Mouse (Mus musculus): ENCODE data around the gene Kcnab1. TPM values are rescaled to one million over a fixed set of nuclear protein-coding genes. Genes with fewer than 3 reads are reported as not detected.

The Kcnab1 gene
- polyA plus RNA-seq, 1 experiment from 2014 or later: 1.6 TPM

- no peak overlapping the region for H3K27ac ChIP-seq (ENCODE audit: low read depth, low read length)
- TF ChIP-seq CTCF (IDR thresholded peaks at IDR 0.05; ENCODE audit: low read depth): no peak
- H3K9ac ChIP-seq (ENCODE audit: low read depth, low read length): no peak overlapping the region
- H3K9me3 ChIP-seq (ENCODE audit: control insufficient read depth): no peaks in the 10 kb centered on the region
- no peak overlapping the region for H3K4me2 ChIP-seq (replicated peaks; ENCODE audit: low read depth)
- no peaks in the 10 kb centered on the region for H3K4me1 ChIP-seq (replicated peaks; ENCODE audit: control insufficient read depth, insufficient read depth, low read length)
- H3K4me3 ChIP-seq (ENCODE audit: low read depth, low read length): no peak overlapping the region
- 78% methylated on average over 6 of the region's 6 CpGs for WGBS
- no peak for ATAC-seq
- no peaks in the 10 kb centered on the region for H3K36me3 ChIP-seq (ENCODE audit: control insufficient read depth, insufficient read depth)
- no peaks in the 10 kb centered on the region for H3K27me3 ChIP-seq (replicated peaks; ENCODE audit: control insufficient read depth, insufficient read depth, low read length)
Observed at GRCm38 (mm10) chr3:65249023-65249422, 139.8 kb downstream of the Kcnab1 start.

- Histone ChIP-seq H3K27ac (ENCODE audit: low read depth, low read length) (no peak overlapping the region), H3K4me3 (ENCODE audit: low read depth, low read length) (no peak overlapping the region), H3K4me2 (replicated peaks; ENCODE audit: low read depth) (no peak overlapping the region), H3K27me3 (replicated peaks; ENCODE audit: control insufficient read depth, insufficient read depth, low read length) (no peaks in the 10 kb centered on the region), H3K4me1 (replicated peaks; ENCODE audit: control insufficient read depth, insufficient read depth, low read length) (no peaks in the 10 kb centered on the region), H3K36me3 (ENCODE audit: control insufficient read depth, insufficient read depth) (no peaks in the 10 kb centered on the region), H3K9me3 (ENCODE audit: control insufficient read depth) (no peaks in the 10 kb centered on the region), H3K9ac (ENCODE audit: low read depth, low read length) (no peak overlapping the region)
- TF ChIP-seq CTCF (IDR thresholded peaks at IDR 0.05; ENCODE audit: low read depth): no peak
- no peak for ATAC-seq
- whole genome bisulfite sequencing: 88% methylated on average over 4 of the region's 4 CpGs
Observed at GRCm38 (mm10) chr3:65260521-65260920, 151.3 kb downstream of the Kcnab1 start.

- no peak overlapping the region for H3K27ac ChIP-seq (ENCODE audit: low read depth, low read length)
- H3K4me1 ChIP-seq (replicated peaks; ENCODE audit: control insufficient read depth, insufficient read depth, low read length): no peaks in the 10 kb centered on the region
- 81% methylated on average over 12 of the region's 12 CpGs for WGBS
- no peak overlapping the region for H3K9ac ChIP-seq (ENCODE audit: low read depth, low read length)
- no peak overlapping the region for H3K4me3 ChIP-seq (ENCODE audit: low read depth, low read length)
- no peaks in the 10 kb centered on the region for H3K27me3 ChIP-seq (replicated peaks; ENCODE audit: control insufficient read depth, insufficient read depth, low read length)
- H3K36me3 ChIP-seq (ENCODE audit: control insufficient read depth, insufficient read depth): no peaks in the 10 kb centered on the region
- no peak for TF ChIP-seq CTCF (IDR thresholded peaks at IDR 0.05; ENCODE audit: low read depth)
- no peak overlapping the region for H3K4me2 ChIP-seq (replicated peaks; ENCODE audit: low read depth)
- no peak for ATAC-seq
- no peaks in the 10 kb centered on the region for H3K9me3 ChIP-seq (ENCODE audit: control insufficient read depth)
Observed at GRCm38 (mm10) chr3:65262506-65263422, 153.6 kb downstream of the Kcnab1 start.

- no peaks in the 10 kb centered on the region for H3K27me3 ChIP-seq (replicated peaks; ENCODE audit: control insufficient read depth, insufficient read depth, low read length)
- H3K9ac ChIP-seq (ENCODE audit: low read depth, low read length): no peak overlapping the region
- 50% methylated on average over 1 of the region's 1 CpGs for WGBS
- ATAC-seq: no peak
- H3K4me1 ChIP-seq (replicated peaks; ENCODE audit: control insufficient read depth, insufficient read depth, low read length): no peaks in the 10 kb centered on the region
- no peaks in the 10 kb centered on the region for H3K9me3 ChIP-seq (ENCODE audit: control insufficient read depth)
- no peaks in the 10 kb centered on the region for H3K36me3 ChIP-seq (ENCODE audit: control insufficient read depth, insufficient read depth)
- no peak overlapping the region for H3K4me3 ChIP-seq (ENCODE audit: low read depth, low read length)
- no peak overlapping the region for H3K4me2 ChIP-seq (replicated peaks; ENCODE audit: low read depth)
- no peak overlapping the region for H3K27ac ChIP-seq (ENCODE audit: low read depth, low read length)
- TF ChIP-seq CTCF (IDR thresholded peaks at IDR 0.05; ENCODE audit: low read depth): no peak
Observed at GRCm38 (mm10) chr3:65273317-65273716, 164.1 kb downstream of the Kcnab1 start.

GRCm38 (mm10) chr3:65277777-65278176 lies 168.6 kb downstream of the Kcnab1 start:
- no peak for ATAC-seq
- TF ChIP-seq CTCF (IDR thresholded peaks at IDR 0.05; ENCODE audit: low read depth): no peak
- Histone ChIP-seq H3K36me3 (ENCODE audit: control insufficient read depth, insufficient read depth) (no peaks in the 10 kb centered on the region), H3K4me2 (replicated peaks; ENCODE audit: low read depth) (no peak overlapping the region), H3K9me3 (ENCODE audit: control insufficient read depth) (no peaks in the 10 kb centered on the region), H3K4me3 (ENCODE audit: low read depth, low read length) (no peak overlapping the region), H3K27me3 (replicated peaks; ENCODE audit: control insufficient read depth, insufficient read depth, low read length) (no peaks in the 10 kb centered on the region), H3K4me1 (replicated peaks; ENCODE audit: control insufficient read depth, insufficient read depth, low read length) (no peaks in the 10 kb centered on the region), H3K9ac (ENCODE audit: low read depth, low read length) (no peak overlapping the region), H3K27ac (ENCODE audit: low read depth, low read length) (no peak overlapping the region)
- whole genome bisulfite sequencing: 92% methylated on average over 10 of the region's 10 CpGs

GRCm38 (mm10) chr3:65283366-65283765 lies 174.2 kb downstream of the Kcnab1 start:
- H3K4me1 ChIP-seq (replicated peaks; ENCODE audit: control insufficient read depth, insufficient read depth, low read length): no peaks in the 10 kb centered on the region
- TF ChIP-seq CTCF (IDR thresholded peaks at IDR 0.05; ENCODE audit: low read depth): no peak
- no peak overlapping the region for H3K4me3 ChIP-seq (ENCODE audit: low read depth, low read length)
- H3K4me2 ChIP-seq (replicated peaks; ENCODE audit: low read depth): no peak overlapping the region
- no peaks in the 10 kb centered on the region for H3K9me3 ChIP-seq (ENCODE audit: control insufficient read depth)
- no peaks in the 10 kb centered on the region for H3K36me3 ChIP-seq (ENCODE audit: control insufficient read depth, insufficient read depth)
- WGBS: 83% methylated on average over 2 of the region's 2 CpGs
- H3K27me3 ChIP-seq (replicated peaks; ENCODE audit: control insufficient read depth, insufficient read depth, low read length): no peaks in the 10 kb centered on the region
- no peak overlapping the region for H3K9ac ChIP-seq (ENCODE audit: low read depth, low read length)
- H3K27ac ChIP-seq (ENCODE audit: low read depth, low read length): no peak overlapping the region
- ATAC-seq: no peak

Data from intestine, postnatal 0 days (tissue).